Mouse (Mus musculus) CH12.LX (cell line): Measurements from ENCODE around the gene Upp2. TPM values are rescaled to one million over a fixed set of nuclear protein-coding genes. Genes with fewer than 3 reads are reported as not detected.

Experiments used
- DNase-seq: peaks from one replicate; pipeline ENCODE4 v3.0.0-alpha.2; 2013; ENCODE audit errors: extremely low read depth
- H3K27ac ChIP-seq: 2 replicates; pipeline ENCODE4 v1.5.1; 2012; ENCODE audit warnings: low read depth, mild to moderate bottlenecking, control low read depth, moderate library complexity; ENCODE audit not compliant: insufficient read depth
- H3K27me3 ChIP-seq: replicated peaks from 2 replicates; pipeline ENCODE3; 2012; ENCODE audit warnings: inconsistent platforms
- H3K36me3 ChIP-seq, 2 experiments: replicated peaks in 1 of 2; 2 replicates each; pipeline versions ENCODE3 to v1.6.1; 2012; ENCODE audit warnings: inconsistent platforms in 1 of 2, low read length in 1 of 2, mild to moderate bottlenecking in 1 of 2, mixed read lengths in 1 of 2, moderate library complexity in 1 of 2; ENCODE audit not compliant: control insufficient read depth in 1 of 2, insufficient read depth in 1 of 2
- H3K4me1 ChIP-seq, 2 experiments: 2 replicates each; pipeline ENCODE4 v1.6.1; 2012; ENCODE audit warnings: inconsistent platforms in 1 of 2, moderate library complexity in 1 of 2; ENCODE audit not compliant: insufficient read depth in 2 of 2, control insufficient read depth in 1 of 2
- H3K4me2 ChIP-seq: 2 replicates; pipeline ENCODE4 v1.6.1; 2012; ENCODE audit warnings: low read depth, mild to moderate bottlenecking, control low read depth; ENCODE audit not compliant: poor library complexity, insufficient read depth, severe bottlenecking
- H3K4me3 ChIP-seq, 3 experiments: fragments of 150-350 bp in 1 of 3; sonication (generic) in 1 of 3; replicated peaks in 1 of 3; 2 replicates each; pipeline versions ENCODE3 to v1.5.1; 2011 to 2012; ENCODE audit warnings: low read depth in 2 of 3, low read length in 2 of 3, mild to moderate bottlenecking in 2 of 3, moderate library complexity in 2 of 3, control low read depth in 1 of 3, improper control_type of control experiment in 1 of 3, inconsistent platforms in 1 of 3, mixed read lengths in 1 of 3; ENCODE audit not compliant: poor library complexity in 1 of 3
- H3K79me2 ChIP-seq: replicated peaks from 2 replicates; pipeline ENCODE4 v1.6.1; 2012; ENCODE audit warnings: mild to moderate bottlenecking, moderate library complexity; ENCODE audit not compliant: control insufficient read depth, poor library complexity, insufficient read depth, severe bottlenecking; ENCODE audit errors: extremely low read depth
- H3K9ac ChIP-seq: 2 replicates; pipeline ENCODE4 v1.6.1; 2012; ENCODE audit warnings: low read depth, mild to moderate bottlenecking, control low read depth, moderate library complexity; ENCODE audit not compliant: insufficient read depth
- H3K9me3 ChIP-seq: replicated peaks from 2 replicates; pipeline ENCODE3; 2012; ENCODE audit warnings: low read length, inconsistent platforms, mixed read lengths
- BHLHE40 ChIP-seq: IDR thresholded peaks from 2 replicates; pipeline ENCODE4 v1.6.1; 2011; ENCODE audit warnings: mild to moderate bottlenecking, low read depth, low read length, improper control_type of control experiment
- CHD1 ChIP-seq: IDR thresholded peaks from 2 replicates; pipeline ENCODE4 v1.6.1; 2012; ENCODE audit warnings: low read depth, low read length, improper control_type of control experiment, inconsistent platforms
- CHD2 ChIP-seq: IDR thresholded peaks from 2 replicates; pipeline ENCODE4 v1.6.1; 2011; ENCODE audit warnings: low read length, improper control_type of control experiment
- CTCF ChIP-seq, 2 experiments: IDR thresholded peaks in 1 of 2; conservative IDR thresholded peaks in 1 of 2; 2 replicates each; pipeline ENCODE4 v1.5.1; 2011 to 2012; ENCODE audit warnings: low read depth in 2 of 2, low read length in 2 of 2, improper control_type of control experiment in 1 of 2, inconsistent platforms in 1 of 2, mild to moderate bottlenecking in 1 of 2, moderate library complexity in 1 of 2
- E2F4 ChIP-seq: IDR thresholded peaks from 2 replicates; pipeline ENCODE4 v1.6.1; 2011; ENCODE audit warnings: low read depth, low read length, improper control_type of control experiment; ENCODE audit not compliant: insufficient replicate concordance
- ELF1 ChIP-seq: IDR thresholded peaks from 2 replicates; pipeline ENCODE4 v1.6.1; 2014; ENCODE audit warnings: low read depth, mild to moderate bottlenecking, inconsistent platforms, low read length, improper control_type of control experiment
- HCFC1 ChIP-seq: IDR thresholded peaks from 2 replicates; pipeline ENCODE4 v1.6.1; 2012; ENCODE audit warnings: low read depth, mild to moderate bottlenecking, inconsistent platforms, low read length, improper control_type of control experiment
- IRF4 ChIP-seq: IDR thresholded peaks from 2 replicates; pipeline ENCODE4 v1.6.1; 2014; ENCODE audit warnings: low read depth, mild to moderate bottlenecking, inconsistent platforms, low read length, improper control_type of control experiment
- JUN ChIP-seq: IDR thresholded peaks from 2 replicates; pipeline ENCODE4 v1.6.1; 2011; ENCODE audit warnings: low read depth, mild to moderate bottlenecking, low read length, improper control_type of control experiment, moderate library complexity; ENCODE audit not compliant: insufficient read depth
- JUND ChIP-seq: conservative IDR thresholded peaks from 2 replicates; pipeline ENCODE4 v1.6.1; 2011; ENCODE audit warnings: low read depth, low read length, improper control_type of control experiment
- KAT2A ChIP-seq: IDR thresholded peaks from 2 replicates; pipeline ENCODE4 v1.6.1; 2012; ENCODE audit warnings: low read length, improper control_type of control experiment, inconsistent platforms; ENCODE audit not compliant: insufficient replicate concordance
- MAX ChIP-seq: IDR thresholded peaks from 2 replicates; pipeline ENCODE4 v1.6.1; 2011; ENCODE audit warnings: low read length, improper control_type of control experiment
- MEF2A ChIP-seq: IDR thresholded peaks from 2 replicates; pipeline ENCODE4 v1.6.1; 2014; ENCODE audit warnings: low read depth, mild to moderate bottlenecking, inconsistent platforms, low read length, improper control_type of control experiment, borderline replicate concordance
- NRF1 ChIP-seq: IDR thresholded peaks from 2 replicates; pipeline ENCODE4 v1.6.1; 2014; ENCODE audit warnings: low read depth, mild to moderate bottlenecking, inconsistent platforms, low read length, improper control_type of control experiment, moderate library complexity
- PAX5 ChIP-seq: IDR thresholded peaks from 2 replicates; pipeline ENCODE4 v1.6.1; 2012; ENCODE audit warnings: low read length, inconsistent platforms, mixed read lengths
- POLR2A ChIP-seq: IDR thresholded peaks from 2 replicates; pipeline ENCODE4 v1.6.1; 2011; ENCODE audit warnings: low read depth, mild to moderate bottlenecking, improper control_type of control experiment, low read length
- POLR2AphosphoS2 ChIP-seq: IDR thresholded peaks from 2 replicates; pipeline ENCODE4 v1.6.1; 2011; ENCODE audit warnings: low read depth, low read length, improper control_type of control experiment
- RCOR1 ChIP-seq: conservative IDR thresholded peaks from 2 replicates; pipeline ENCODE4 v1.6.1; 2012; ENCODE audit warnings: low read depth, mild to moderate bottlenecking, inconsistent platforms, low read length, improper control_type of control experiment
- SMC3 ChIP-seq: IDR thresholded peaks from 2 replicates; pipeline ENCODE4 v1.6.1; 2011; ENCODE audit warnings: low read depth, low read length, improper control_type of control experiment
- TBP ChIP-seq: conservative IDR thresholded peaks from 2 replicates; pipeline ENCODE4 v1.6.1; 2011; ENCODE audit warnings: low read depth, low read length, improper control_type of control experiment
- TCF12 ChIP-seq: IDR thresholded peaks from 2 replicates; pipeline ENCODE4 v1.6.1; 2014; ENCODE audit warnings: low read depth, mild to moderate bottlenecking, inconsistent platforms, low read length, improper control_type of control experiment
- UBTF ChIP-seq: IDR thresholded peaks from 2 replicates; pipeline ENCODE4 v1.6.1; 2012; ENCODE audit warnings: low read depth, mild to moderate bottlenecking, inconsistent platforms, low read length, improper control_type of control experiment, moderate library complexity
- ZC3H11A ChIP-seq: IDR thresholded peaks from 2 replicates; pipeline ENCODE4 v1.6.1; 2012; ENCODE audit warnings: low read depth, mild to moderate bottlenecking, inconsistent platforms, low read length, improper control_type of control experiment
- ZNF384 ChIP-seq: IDR thresholded peaks from 2 replicates; pipeline ENCODE4 v1.6.1; 2012; ENCODE audit warnings: low read depth, low read length, improper control_type of control experiment, inconsistent platforms
- dilution Hi-C: fragments of 300-500 bp; cut with MboI; formaldehyde crosslinking; loops from 2 replicates; pipeline ENCODE4 v1.14.3; 2020; ENCODE audit warnings: low sequenced_read_pairs; ENCODE audit not compliant: extremely low pct_unique_long_range_greater_than_20kb, extremely low pct_ligation_motif_present
- in situ Hi-C: fragments of 300-500 bp; cut with MboI; formaldehyde crosslinking; loops from 3 replicates; pipeline ENCODE4 v1.14.3; 2019; ENCODE audit warnings: low sequenced_read_pairs, low pct_ligation_motif_present, low pct_unique_long_range_greater_than_20kb, mixed read lengths
- polyA plus RNA-seq: library from polyadenylated mRNA; unstranded; fragments of >175 nt; gene quantifications from 2 replicates; pipeline ENCODE4 v1.2.1, GENCODE M21; 2012; ENCODE audit warnings: low read depth; ENCODE audit not compliant: insufficient read length
- total RNA-seq, 2 experiments: library from RNA; depleted of rRNA; stranded (reverse); fragments of 300-350 nt in 1 of 2; fragments of >200 nt in 1 of 2; gene quantifications; 2 replicates each; pipeline ENCODE4 v1.2.3; 2012 to 2014

The Upp2 gene
- total and polyA plus RNA-seq, 3 experiments, result not detected

DNA sequence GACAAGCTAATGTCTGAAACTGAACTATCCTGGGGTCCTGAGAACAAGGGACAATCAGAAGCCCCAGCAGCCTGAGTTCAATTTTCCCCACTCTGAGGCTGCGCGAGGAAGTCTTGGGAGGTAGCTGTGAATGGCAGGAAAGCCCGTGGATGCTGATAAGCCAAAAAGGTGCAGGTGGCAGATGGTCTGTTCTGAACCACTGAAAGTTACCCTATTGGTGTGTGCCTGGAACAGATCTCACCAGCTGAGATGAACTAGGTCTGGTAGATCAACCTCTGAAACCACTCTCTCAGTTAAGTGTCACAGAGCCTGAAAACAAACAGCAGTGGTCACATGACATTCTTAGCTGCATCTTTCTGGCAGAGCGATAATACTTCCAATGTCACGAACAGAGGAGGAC is 232.5 kb downstream of the Upp2 start:
- Histone ChIP-seq H3K9me3 (peaks cover 56% of the 10 kb centered on the region), H3K4me2 (no peak overlapping the region), H3K27me3 (no peaks in the 10 kb centered on the region), H3K79me2 (no peaks in the 10 kb centered on the region)
- TF ChIP-seq KAT2A, result no peak
- no peak for TF ChIP-seq MEF2A
- no peak for TF ChIP-seq CHD1
- no peak for TF ChIP-seq ZNF384
- TF ChIP-seq IRF4, result no peak
- TF ChIP-seq ELF1, result no peak
- no peak for TF ChIP-seq JUN
- no peak for TF ChIP-seq BHLHE40
- no peak for TF ChIP-seq UBTF
- TF ChIP-seq HCFC1, result no peak
- TF ChIP-seq SMC3, result no peak
- no peak for TF ChIP-seq TBP
- no peak for TF ChIP-seq PAX5
- no peak for TF ChIP-seq MAX
- no peak for TF ChIP-seq CHD2
- no peak for TF ChIP-seq E2F4
- TF ChIP-seq RCOR1, result no peak
- TF ChIP-seq JUND, result no peak
- TF ChIP-seq ZC3H11A, result no peak
- TF ChIP-seq, all 38 proteins: peak for 0
- dilution Hi-C loops (no loop called here), in situ Hi-C loops (no loop called here)
- H3K4me3 ChIP-seq, result no peak overlapping the region
- H3K4me1 ChIP-seq, result no peaks in the 10 kb centered on the region
- H3K9ac ChIP-seq, result no peak overlapping the region
- no peaks in the 10 kb centered on the region for H3K36me3 ChIP-seq
- no peak for DNase-seq
- H3K27ac ChIP-seq, result no peak overlapping the region

DNA sequence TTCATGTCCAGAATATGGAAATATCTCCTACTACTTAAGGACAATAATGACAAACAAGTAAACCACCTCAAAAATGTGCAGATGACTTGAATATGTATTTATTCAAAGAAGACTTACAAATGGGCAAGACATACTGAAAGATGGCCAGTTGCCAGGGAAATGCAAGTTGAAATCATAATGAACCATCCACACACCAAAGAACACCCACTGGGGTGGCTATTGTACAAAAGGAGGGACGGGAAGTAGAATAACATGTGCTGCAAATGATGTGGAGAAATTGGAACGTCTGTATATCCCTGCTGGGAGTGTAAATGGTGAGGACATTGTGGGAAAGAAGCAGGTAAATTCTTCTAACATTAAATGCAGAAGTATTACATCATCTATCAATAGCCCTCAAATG is 245.8 kb downstream of the Upp2 start:
- Histone ChIP-seq H3K27me3 (no peaks in the 10 kb centered on the region), H3K4me1 (no peaks in the 10 kb centered on the region), H3K27ac (no peak overlapping the region), H3K9me3 (peaks cover 54% of the 10 kb centered on the region), H3K4me2 (no peak overlapping the region), H3K79me2 (no peaks in the 10 kb centered on the region), H3K9ac (no peak overlapping the region), H3K4me3 (no peak overlapping the region), H3K36me3 (no peaks in the 10 kb centered on the region)
- dilution Hi-C loops, result no loop called here
- no peak for TF ChIP-seq IRF4
- no peak for TF ChIP-seq TBP
- no peak for TF ChIP-seq POLR2A
- no peak for TF ChIP-seq E2F4
- TF ChIP-seq POLR2AphosphoS2, result no peak
- no peak for TF ChIP-seq CHD2
- TF ChIP-seq JUND, result no peak
- no peak for TF ChIP-seq ZC3H11A
- TF ChIP-seq CTCF (conservative IDR thresholded peaks at IDR 0.05 in 1 of 2, IDR thresholded peaks at IDR 0.05 in 1 of 2; ENCODE audit: low read depth in 2 of 2, low read length in 2 of 2), result no peak
- TF ChIP-seq TCF12, result no peak
- TF ChIP-seq NRF1, result no peak
- no peak for TF ChIP-seq PAX5
- in situ Hi-C loops, result no loop called here
- no peak for DNase-seq
